Mouse (Mus musculus) embryonic fibroblast, embryonic 13.5 days (primary cell): Measurements from ENCODE around the gene Pgp.

Experiments
- CTCF ChIP-seq: IDR thresholded peaks from 2 replicates; pipeline ENCODE4 v1.5.1; 2011; ENCODE audit warnings: mild to moderate bottlenecking, control low read depth, low read length, moderate library complexity, borderline replicate concordance; ENCODE audit not compliant: insufficient read depth
- POLR2A ChIP-seq: IDR thresholded peaks from 2 replicates; pipeline ENCODE4 v1.6.1; 2011; ENCODE audit warnings: low read depth, mild to moderate bottlenecking, control low read depth, low read length, moderate library complexity

GRCm38 (mm10) chr17:24425905-24426304 is 44.3 kb upstream of the Pgp start:
- TF ChIP-seq POLR2A (no peak), CTCF (no peak)
